Mouse (Mus musculus): ENCODE measurements around the gene Ctcfl. TPM values are rescaled to one million over a fixed set of nuclear protein-coding genes. Genes with fewer than 3 reads are reported as not detected.

Ctcfl gene
- polyA plus RNA-seq, 1 experiment, result 0.03 TPM

GRCm38 (mm10) chr2:173146728-173147127 lies 27.4 kb upstream of the Ctcfl start:
- TF ChIP-seq CTCF (conservative IDR thresholded peaks at IDR 0.05; ENCODE audit: insufficient read depth, insufficient read length, low read depth, low read length), result no peak
- TF ChIP-seq POLR2A (IDR thresholded peaks at IDR 0.05; ENCODE audit: low read depth, low read length), result no peak
- H3K4me1 ChIP-seq (ENCODE audit: control insufficient read depth, insufficient read depth, low read length), result peaks cover 2% of the 10 kb centered on the region
- H3K27ac ChIP-seq (ENCODE audit: insufficient read depth, low read depth, low read length), result no peak overlapping the region
- WGBS, result 61% methylated on average over 6 of the region's 6 CpGs
- no peak for DNase-seq
- no peaks in the 10 kb centered on the region for H3K27me3 ChIP-seq (replicated peaks; ENCODE audit: control insufficient read depth, insufficient read depth, low read length)
- no peak overlapping the region for H3K4me3 ChIP-seq (ENCODE audit: insufficient read depth, low read depth, low read length)
- no peaks in the 10 kb centered on the region for H3K36me3 ChIP-seq (ENCODE audit: control insufficient read depth, insufficient read depth, low read length)

GRCm38 (mm10) chr2:173145808-173146207 lies 26.5 kb upstream of the Ctcfl start:
- Histone ChIP-seq H3K36me3 (ENCODE audit: control insufficient read depth, insufficient read depth, low read length) (no peaks in the 10 kb centered on the region), H3K27ac (ENCODE audit: insufficient read depth, low read depth, low read length) (no peak overlapping the region), H3K4me3 (ENCODE audit: insufficient read depth, low read depth, low read length) (no peak overlapping the region), H3K27me3 (replicated peaks; ENCODE audit: control insufficient read depth, insufficient read depth, low read length) (no peaks in the 10 kb centered on the region), H3K4me1 (ENCODE audit: control insufficient read depth, insufficient read depth, low read length) (no peaks in the 10 kb centered on the region)
- TF ChIP-seq POLR2A (IDR thresholded peaks at IDR 0.05; ENCODE audit: low read depth, low read length) (no peak), CTCF (conservative IDR thresholded peaks at IDR 0.05; ENCODE audit: insufficient read depth, insufficient read length, low read depth, low read length) (no peak)
- no peak for DNase-seq
- WGBS, result 74% methylated on average over 3 of the region's 3 CpGs

GRCm38 (mm10) chr2:173143611-173144010 lies 24.3 kb upstream of the Ctcfl start:
- no peaks in the 10 kb centered on the region for H3K4me1 ChIP-seq (ENCODE audit: control insufficient read depth, insufficient read depth, low read length)
- no peak for DNase-seq
- H3K36me3 ChIP-seq (ENCODE audit: control insufficient read depth, insufficient read depth, low read length), result no peaks in the 10 kb centered on the region
- WGBS, result 61% methylated on average over 11 of the region's 11 CpGs
- no peaks in the 10 kb centered on the region for H3K27me3 ChIP-seq (replicated peaks; ENCODE audit: control insufficient read depth, insufficient read depth, low read length)
- H3K27ac ChIP-seq (ENCODE audit: insufficient read depth, low read depth, low read length), result no peak overlapping the region
- TF ChIP-seq POLR2A (IDR thresholded peaks at IDR 0.05; ENCODE audit: low read depth, low read length) (no peak), CTCF (conservative IDR thresholded peaks at IDR 0.05; ENCODE audit: insufficient read depth, insufficient read length, low read depth, low read length) (no peak)
- no peak overlapping the region for H3K4me3 ChIP-seq (ENCODE audit: insufficient read depth, low read depth, low read length)

- H3K36me3 ChIP-seq (ENCODE audit: control insufficient read depth, insufficient read depth, low read length), result no peaks in the 10 kb centered on the region
- H3K27ac ChIP-seq (ENCODE audit: insufficient read depth, low read depth, low read length), result peak overlapping the region; percentile 12; the same call in 1 of the 2 replicates
- no peak overlapping the region for H3K4me3 ChIP-seq (ENCODE audit: insufficient read depth, low read depth, low read length)
- no peak for TF ChIP-seq POLR2A (IDR thresholded peaks at IDR 0.05; ENCODE audit: low read depth, low read length)
- TF ChIP-seq CTCF (conservative IDR thresholded peaks at IDR 0.05; ENCODE audit: insufficient read depth, insufficient read length, low read depth, low read length), result no peak
- no peaks in the 10 kb centered on the region for H3K27me3 ChIP-seq (replicated peaks; ENCODE audit: control insufficient read depth, insufficient read depth, low read length)
- DNase-seq, result peak; percentile 62
- H3K4me1 ChIP-seq (ENCODE audit: control insufficient read depth, insufficient read depth, low read length), result peaks cover 9% of the 10 kb centered on the region; the same call in 1 of the 2 replicates
- WGBS, result 60% methylated on average over 15 of the region's 15 CpGs
Observed at GRCm38 (mm10) chr2:173138323-173139239, 19.3 kb upstream of the Ctcfl start.

GRCm38 (mm10) chr2:173134695-173135094 lies 15.4 kb upstream of the Ctcfl start:
- H3K4me3 ChIP-seq (ENCODE audit: insufficient read depth, low read depth, low read length), result no peak overlapping the region
- DNase-seq, result no peak
- no peaks in the 10 kb centered on the region for H3K36me3 ChIP-seq (ENCODE audit: control insufficient read depth, insufficient read depth, low read length)
- WGBS, result 35% methylated on average over 9 of the region's 9 CpGs
- H3K4me1 ChIP-seq (ENCODE audit: control insufficient read depth, insufficient read depth, low read length), result peaks cover 13% of the 10 kb centered on the region; the same call in 1 of the 2 replicates
- no peak overlapping the region for H3K27ac ChIP-seq (ENCODE audit: insufficient read depth, low read depth, low read length)
- TF ChIP-seq CTCF (conservative IDR thresholded peaks at IDR 0.05; ENCODE audit: insufficient read depth, insufficient read length, low read depth, low read length), result no peak
- no peaks in the 10 kb centered on the region for H3K27me3 ChIP-seq (replicated peaks; ENCODE audit: control insufficient read depth, insufficient read depth, low read length)

- H3K27ac ChIP-seq (ENCODE audit: insufficient read depth, low read depth, low read length), result no peak overlapping the region
- WGBS, result 55% methylated on average over 8 of the region's 8 CpGs
- no peak overlapping the region for H3K4me3 ChIP-seq (ENCODE audit: insufficient read depth, low read depth, low read length)
- no peaks in the 10 kb centered on the region for H3K27me3 ChIP-seq (replicated peaks; ENCODE audit: control insufficient read depth, insufficient read depth, low read length)
- no peak for TF ChIP-seq POLR2A (IDR thresholded peaks at IDR 0.05; ENCODE audit: low read depth, low read length)
- H3K4me1 ChIP-seq (ENCODE audit: control insufficient read depth, insufficient read depth, low read length), result peaks cover 18% of the 10 kb centered on the region
- H3K36me3 ChIP-seq (ENCODE audit: control insufficient read depth, insufficient read depth, low read length), result no peaks in the 10 kb centered on the region
- DNase-seq, result no peak
Observed at GRCm38 (mm10) chr2:173132794-173133300, 13.5 kb upstream of the Ctcfl start.

- no peak for DNase-seq
- Histone ChIP-seq H3K4me3 (ENCODE audit: insufficient read depth, low read depth, low read length) (no peak overlapping the region), H3K27ac (ENCODE audit: insufficient read depth, low read depth, low read length) (no peak overlapping the region), H3K27me3 (replicated peaks; ENCODE audit: control insufficient read depth, insufficient read depth, low read length) (no peaks in the 10 kb centered on the region), H3K4me1 (ENCODE audit: control insufficient read depth, insufficient read depth, low read length) (peaks cover 18% of the 10 kb centered on the region), H3K36me3 (ENCODE audit: control insufficient read depth, insufficient read depth, low read length) (no peaks in the 10 kb centered on the region)
- TF ChIP-seq POLR2A (IDR thresholded peaks at IDR 0.05; ENCODE audit: low read depth, low read length), result no peak
- TF ChIP-seq CTCF (conservative IDR thresholded peaks at IDR 0.05; ENCODE audit: insufficient read depth, insufficient read length, low read depth, low read length), result no peak
- 63% methylated on average over 13 of the region's 13 CpGs for WGBS
Observed at GRCm38 (mm10) chr2:173132262-173132661, 12.9 kb upstream of the Ctcfl start.

All from kidney, adult 2 months (tissue).